Mouse (Mus musculus): ENCODE measurements around the gene Prkaca.

DNA sequence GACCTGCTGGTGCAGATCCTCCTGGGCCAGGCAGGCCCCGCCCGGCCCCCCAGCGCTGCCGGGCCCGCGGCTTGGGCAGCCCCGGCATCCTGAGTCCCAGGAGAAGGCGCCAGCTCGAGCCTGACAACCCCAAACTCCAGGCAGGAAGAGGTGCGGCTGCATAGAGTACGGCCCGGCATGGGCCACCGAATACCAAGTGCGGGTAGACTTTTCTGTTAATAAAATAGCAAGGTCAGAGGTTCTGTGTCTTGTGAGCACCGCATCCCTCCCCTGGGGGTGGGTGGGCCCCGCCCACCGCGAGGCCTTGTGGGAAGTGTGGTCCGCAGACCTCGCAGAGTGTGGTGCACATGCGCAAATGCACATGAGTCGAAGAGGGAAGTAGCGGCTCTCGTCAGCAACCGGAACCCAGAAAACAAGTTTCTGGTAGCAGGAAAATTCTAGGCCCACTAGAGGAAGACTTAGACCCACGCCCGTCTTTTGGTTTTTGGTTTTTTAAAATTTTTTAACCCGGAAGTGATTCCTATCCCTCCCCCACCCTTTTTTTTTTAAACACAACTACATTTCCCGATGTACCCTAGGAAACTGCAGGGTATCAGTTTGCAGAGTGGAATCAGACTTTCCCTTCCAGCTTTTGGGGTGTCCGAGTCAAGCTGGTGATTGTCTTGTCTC is 31.9 kb downstream of the Prkaca start:
- TF ChIP-seq CTCF (IDR thresholded peaks at IDR 0.05; ENCODE audit: low read depth, low read length) (no peak), POLR2A (IDR thresholded peaks at IDR 0.05; ENCODE audit: insufficient read depth, low read length) (peak; percentile 19), EP300 (IDR thresholded peaks at IDR 0.05; ENCODE audit: insufficient read depth, low read depth, low read length) (no peak)

Measured in ES-Bruce4 (cell line).